Mouse (Mus musculus): Measurements from ENCODE around the gene Prkar2b.

DNA sequence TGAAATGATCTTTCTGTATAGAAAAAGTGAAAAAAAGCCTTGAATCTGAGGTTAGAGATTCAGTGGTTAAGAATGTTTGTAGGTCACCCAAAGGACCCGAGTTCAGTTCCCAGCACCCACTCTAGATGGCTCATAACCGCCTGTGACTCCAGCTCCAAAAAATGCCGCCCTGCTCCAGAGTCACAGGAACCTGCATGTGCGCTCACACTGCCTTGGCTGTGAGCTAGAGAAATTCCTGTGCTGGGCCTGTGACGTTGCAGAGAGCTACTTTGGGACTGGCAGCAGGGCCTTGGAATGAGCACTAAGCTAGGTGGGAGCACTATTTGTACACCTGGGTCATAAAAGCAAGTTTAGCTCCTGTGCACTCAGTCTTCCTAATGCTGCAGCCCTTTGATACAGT is 144.4 kb downstream of the Prkar2b start:
- TF ChIP-seq CTCF (IDR thresholded peaks at IDR 0.05 in 2 of 3, conservative IDR thresholded peaks at IDR 0.05 in 1 of 3; ENCODE audit: control insufficient read depth in 1 of 3, insufficient read depth in 1 of 3, low read depth in 2 of 3, low read length in 3 of 3, poor library complexity in 1 of 3, severe bottlenecking in 1 of 3) (no peak), TBP (IDR thresholded peaks at IDR 0.05; ENCODE audit: low read depth, low read length) (no peak), TCF12 (IDR thresholded peaks at IDR 0.05; ENCODE audit: low read depth, low read length) (no peak), GATA1 (IDR thresholded peaks at IDR 0.05; ENCODE audit: low read depth, low read length) (no peak), ZC3H11A (IDR thresholded peaks at IDR 0.05; ENCODE audit: low read depth, low read length) (no peak), POLR2A (IDR thresholded peaks at IDR 0.05; ENCODE audit: control insufficient read depth in 1 of 2, insufficient read depth in 1 of 2, low read depth in 1 of 2, low read length in 2 of 2, poor library complexity in 1 of 2) (no peak), GABPA (IDR thresholded peaks at IDR 0.05; ENCODE audit: low read depth, low read length) (no peak), MYC (IDR thresholded peaks at IDR 0.05; ENCODE audit: low read depth, low read length) (no peak), POLR2AphosphoS5 (IDR thresholded peaks at IDR 0.05; ENCODE audit: borderline replicate concordance, low read depth, low read length) (no peak), MAZ (IDR thresholded peaks at IDR 0.05; ENCODE audit: low read depth, low read length) (no peak)

All from MEL (cell line).